Mouse (Mus musculus): ENCODE results near the gene Ltbp2.

DNA sequence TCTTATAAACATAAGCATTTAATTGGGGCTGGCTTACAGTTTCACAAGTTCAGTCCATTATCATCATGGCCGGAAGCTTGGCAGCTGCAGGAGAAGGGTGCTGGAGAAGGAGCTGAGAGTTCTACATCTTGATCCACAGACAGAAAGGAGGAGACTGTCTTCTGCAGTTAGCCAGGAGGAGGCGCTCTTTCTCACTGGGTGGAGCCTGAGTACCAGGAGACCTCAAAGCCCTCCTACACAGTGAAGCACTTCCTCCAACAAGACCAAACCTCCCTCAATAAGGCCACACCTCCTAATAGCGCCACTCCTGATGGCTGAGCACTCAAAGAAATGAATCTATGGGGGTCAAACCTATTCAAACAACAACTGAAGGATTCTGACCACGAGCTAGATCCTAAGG, 18.6 kb downstream of the Ltbp2 start:
- TF ChIP-seq TAL1 (IDR thresholded peaks at IDR 0.05; ENCODE audit: low read length) (no peak), GATA1 (IDR thresholded peaks at IDR 0.05; ENCODE audit: low read length) (no peak)
